Mouse (Mus musculus) myocyte (in vitro differentiated cells): ENCODE measurements around the gene Cdh15. TPM values are rescaled to one million over a fixed set of nuclear protein-coding genes. Genes with fewer than 3 reads are reported as not detected.

Source experiments
- H3K27me3 ChIP-seq: one replicate; pipeline ENCODE4 v1.6.1; 2011; ENCODE audit not compliant: control insufficient read depth, insufficient read depth, insufficient read length
- H3K36me3 ChIP-seq: one replicate; pipeline ENCODE4 v1.6.1; 2011; ENCODE audit not compliant: control insufficient read depth, insufficient read depth
- H3K4me2 ChIP-seq: one replicate; pipeline ENCODE4 v1.6.1; 2011; ENCODE audit warnings: low read depth, control low read depth
- H3K4me3 ChIP-seq: one replicate; pipeline ENCODE4 v1.5.1; 2011; ENCODE audit warnings: mild to moderate bottlenecking, control low read depth, moderate library complexity
- H3K79me2 ChIP-seq: one replicate; pipeline ENCODE4 v1.6.1; 2011; ENCODE audit not compliant: control insufficient read depth, insufficient read depth
- H3ac ChIP-seq: one replicate; pipeline ENCODE4 v1.6.1; 2011; ENCODE audit not compliant: control insufficient read depth, insufficient read length
- CEBPB ChIP-seq: IDR thresholded peaks from 2 replicates; pipeline ENCODE4 v1.6.1; 2011; ENCODE audit warnings: mild to moderate bottlenecking, moderate library complexity; ENCODE audit not compliant: poor library complexity, insufficient read depth, severe bottlenecking
- E2F4 ChIP-seq: IDR thresholded peaks from one replicate; pipeline ENCODE4 v1.6.1; 2011; ENCODE audit warnings: mild to moderate bottlenecking, control low read depth, moderate library complexity; ENCODE audit not compliant: insufficient read depth
- MAX ChIP-seq: IDR thresholded peaks from one replicate; pipeline ENCODE4 v1.6.1; 2011; ENCODE audit warnings: low read depth, mild to moderate bottlenecking, control low read depth
- MYOD1 ChIP-seq, 3 experiments: IDR thresholded peaks; one replicate each; pipeline ENCODE4 v1.6.1; 2011; ENCODE audit warnings: control low read depth in 2 of 3, low read depth in 2 of 3, mild to moderate bottlenecking in 2 of 3, moderate library complexity in 1 of 3; ENCODE audit not compliant: insufficient read length in 2 of 3, control insufficient read depth in 1 of 3
- MYOG ChIP-seq, 3 experiments: IDR thresholded peaks; one replicate each; pipeline ENCODE4 v1.6.1; 2011; ENCODE audit warnings: control low read depth in 2 of 3, low read depth in 2 of 3, mild to moderate bottlenecking in 2 of 3; ENCODE audit not compliant: insufficient read length in 2 of 3, control insufficient read depth in 1 of 3, insufficient read depth in 1 of 3
- POLR2A ChIP-seq: IDR thresholded peaks from one replicate; pipeline ENCODE4 v1.6.1; 2011; ENCODE audit warnings: low read depth, mild to moderate bottlenecking, control low read depth, moderate library complexity; ENCODE audit not compliant: insufficient read length
- POLR2AphosphoS2 ChIP-seq: IDR thresholded peaks from one replicate; pipeline ENCODE4 v1.6.1; 2011; ENCODE audit warnings: low read depth, control low read depth; ENCODE audit not compliant: insufficient read length
- REST ChIP-seq: IDR thresholded peaks from one replicate; pipeline ENCODE4 v1.6.1; 2011; ENCODE audit warnings: mild to moderate bottlenecking, control low read depth, moderate library complexity; ENCODE audit not compliant: insufficient read depth, insufficient read length
- SRF ChIP-seq: IDR thresholded peaks from one replicate; pipeline ENCODE4 v1.6.1; 2011; ENCODE audit warnings: low read depth; ENCODE audit not compliant: control insufficient read depth, insufficient read length
- TCF12 ChIP-seq: IDR thresholded peaks from one replicate; pipeline ENCODE4 v1.6.1; 2011; ENCODE audit warnings: mild to moderate bottlenecking, control low read depth; ENCODE audit not compliant: poor library complexity, insufficient read depth, severe bottlenecking
- TCF3 ChIP-seq: IDR thresholded peaks from one replicate; pipeline ENCODE4 v1.6.1; 2011; ENCODE audit warnings: low read depth, control low read depth; ENCODE audit not compliant: insufficient read length
- USF1 ChIP-seq: IDR thresholded peaks from one replicate; pipeline ENCODE4 v1.6.1; 2011; ENCODE audit warnings: low read depth, mild to moderate bottlenecking, control low read depth, moderate library complexity
- polyA plus RNA-seq: library from polyadenylated mRNA; unstranded; fragments of >200 nt; fragmentation: generic; extraction: Trizol; gene quantifications from one replicate; pipeline ENCODE4 v1.2.1, GENCODE M21; 2012; ENCODE audit warnings: missing spikeins

Gene Cdh15
- polyA plus RNA-seq, 1 experiment, result 401 TPM

- H3K4me3 ChIP-seq, result no peak overlapping the region
- H3ac ChIP-seq, result no peak overlapping the region
- H3K36me3 ChIP-seq, result peaks cover 62% of the 10 kb centered on the region
- H3K27me3 ChIP-seq, result no peaks in the 10 kb centered on the region
- H3K4me2 ChIP-seq, result no peak overlapping the region
- peaks cover 34% of the 10 kb centered on the region for H3K79me2 ChIP-seq
- no peak for TF ChIP-seq POLR2A
- TF ChIP-seq MAX, result no peak
- no peak for TF ChIP-seq E2F4
- no peak for TF ChIP-seq TCF3
- no peak for TF ChIP-seq MYOD1 (IDR thresholded peaks at IDR 0.05; ENCODE audit: control insufficient read depth in 1 of 3, insufficient read length in 2 of 3, low read depth in 2 of 3)
- TF ChIP-seq REST, result no peak
- no peak for TF ChIP-seq POLR2AphosphoS2
- no peak for TF ChIP-seq CEBPB
- no peak for TF ChIP-seq USF1
- no peak for TF ChIP-seq TCF12
- TF ChIP-seq SRF, result no peak
- TF ChIP-seq MYOG (IDR thresholded peaks at IDR 0.05; ENCODE audit: control insufficient read depth in 1 of 3, insufficient read depth in 1 of 3, insufficient read length in 2 of 3, low read depth in 2 of 3), result no peak
Observed at GRCm38 (mm10) chr8:122898018-122898417, 50.3 kb downstream of the Cdh15 start.

DNA sequence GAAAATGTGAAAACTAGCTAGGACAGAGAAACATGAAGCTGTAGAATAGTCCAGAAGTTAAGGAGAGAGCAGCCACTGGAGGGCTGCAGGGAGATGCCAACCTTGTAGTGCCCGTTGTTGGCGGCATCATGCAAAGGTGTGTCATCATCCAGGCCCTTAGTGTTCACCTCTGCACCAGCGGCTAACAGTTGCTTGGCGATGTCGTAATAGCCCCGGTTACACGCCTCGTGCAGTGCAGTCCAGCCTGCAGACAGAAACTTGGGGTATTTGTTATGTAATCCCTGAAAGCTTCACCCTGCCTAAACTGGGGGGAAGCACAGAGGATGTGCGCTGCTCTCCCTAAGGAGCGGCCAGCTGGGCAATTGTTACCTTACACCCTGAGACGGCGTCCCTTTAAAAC lies 50.7 kb downstream of the Cdh15 start:
- Histone ChIP-seq H3K79me2 (peaks cover 39% of the 10 kb centered on the region), H3K36me3 (peaks cover 58% of the 10 kb centered on the region), H3ac (no peak overlapping the region)

GRCm38 (mm10) chr8:122899085-122899484 lies 51.3 kb downstream of the Cdh15 start:
- no peak overlapping the region for H3ac ChIP-seq
- H3K4me2 ChIP-seq, result no peak overlapping the region
- no peak for TF ChIP-seq REST
- TF ChIP-seq POLR2AphosphoS2, result no peak
- no peak for TF ChIP-seq MAX
- no peak overlapping the region for H3K4me3 ChIP-seq
- peaks cover 52% of the 10 kb centered on the region for H3K36me3 ChIP-seq
- H3K79me2 ChIP-seq, result peaks cover 45% of the 10 kb centered on the region
- no peaks in the 10 kb centered on the region for H3K27me3 ChIP-seq

More for the DNA sequence above, 50.7 kb downstream of the Cdh15 start:
- H3K4me3 ChIP-seq, result no peak overlapping the region
- no peak for TF ChIP-seq E2F4
- no peak for TF ChIP-seq CEBPB
- no peak for TF ChIP-seq POLR2A
- no peak for TF ChIP-seq TCF3
- no peak for TF ChIP-seq MYOG (IDR thresholded peaks at IDR 0.05; ENCODE audit: control insufficient read depth in 1 of 3, insufficient read depth in 1 of 3, insufficient read length in 2 of 3, low read depth in 2 of 3)
- no peak for TF ChIP-seq USF1
- no peak for TF ChIP-seq REST
- TF ChIP-seq SRF, result no peak
- TF ChIP-seq MAX, result no peak
- no peak for TF ChIP-seq TCF12
- TF ChIP-seq POLR2AphosphoS2, result no peak
- TF ChIP-seq MYOD1 (IDR thresholded peaks at IDR 0.05; ENCODE audit: control insufficient read depth in 1 of 3, insufficient read length in 2 of 3, low read depth in 2 of 3), result no peak
- H3K27me3 ChIP-seq, result no peaks in the 10 kb centered on the region
- no peak overlapping the region for H3K4me2 ChIP-seq

DNA sequence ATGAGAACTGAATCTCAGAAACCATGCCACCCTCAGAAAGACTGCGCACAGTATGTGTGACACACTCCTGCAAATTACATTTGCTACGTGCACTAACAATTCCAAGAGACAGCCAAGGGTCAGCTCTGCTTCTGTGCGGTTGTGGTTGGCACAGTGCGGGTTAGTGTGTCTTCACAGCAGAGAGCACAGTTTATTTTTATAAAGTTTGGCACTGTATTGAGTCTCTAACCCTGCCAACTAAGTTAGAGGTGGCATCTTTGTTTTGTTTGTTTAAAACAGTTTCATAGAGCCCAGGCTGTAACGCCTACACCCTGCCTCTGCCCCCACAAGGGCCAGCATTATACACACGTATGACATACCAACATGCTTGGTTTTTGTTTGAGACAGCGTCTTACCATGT lies 53.7 kb downstream of the Cdh15 start:
- Histone ChIP-seq H3K27me3 (no peaks in the 10 kb centered on the region), H3K79me2 (peaks cover 56% of the 10 kb centered on the region), H3ac (no peak overlapping the region), H3K4me2 (no peak overlapping the region), H3K4me3 (no peak overlapping the region), H3K36me3 (peaks cover 29% of the 10 kb centered on the region)
- TF ChIP-seq POLR2A, result no peak
- TF ChIP-seq CEBPB, result no peak
- TF ChIP-seq E2F4, result no peak
- no peak for TF ChIP-seq USF1
- TF ChIP-seq REST, result no peak
- TF ChIP-seq POLR2AphosphoS2, result no peak
- TF ChIP-seq TCF12, result no peak
- no peak for TF ChIP-seq SRF
- TF ChIP-seq MAX, result no peak
- no peak for TF ChIP-seq TCF3
- TF ChIP-seq MYOD1 (IDR thresholded peaks at IDR 0.05; ENCODE audit: control insufficient read depth in 1 of 3, insufficient read length in 2 of 3, low read depth in 2 of 3), result no peak
- no peak for TF ChIP-seq MYOG (IDR thresholded peaks at IDR 0.05; ENCODE audit: control insufficient read depth in 1 of 3, insufficient read depth in 1 of 3, insufficient read length in 2 of 3, low read depth in 2 of 3)

GRCm38 (mm10) chr8:122901892-122902515 lies 54.2 kb downstream of the Cdh15 start:
- Histone ChIP-seq H3ac (no peak overlapping the region), H3K36me3 (peaks cover 24% of the 10 kb centered on the region), H3K4me2 (no peak overlapping the region), H3K79me2 (peaks cover 56% of the 10 kb centered on the region), H3K27me3 (no peaks in the 10 kb centered on the region), H3K4me3 (no peak overlapping the region)
- no peak for TF ChIP-seq USF1
- TF ChIP-seq SRF, result no peak
- peak in 2 of 3 experiments; percentile 27 to 74 for TF ChIP-seq MYOD1 (IDR thresholded peaks at IDR 0.05; ENCODE audit: control insufficient read depth in 1 of 3, insufficient read length in 2 of 3, low read depth in 2 of 3)
- no peak for TF ChIP-seq TCF12
- no peak for TF ChIP-seq TCF3
- TF ChIP-seq MYOG (IDR thresholded peaks at IDR 0.05; ENCODE audit: control insufficient read depth in 1 of 3, insufficient read depth in 1 of 3, insufficient read length in 2 of 3, low read depth in 2 of 3), result peak in 2 of 3 experiments; percentile 25 to 77
- no peak for TF ChIP-seq E2F4
- no peak for TF ChIP-seq CEBPB
- no peak for TF ChIP-seq REST
- TF ChIP-seq POLR2A, result no peak
- peak; percentile 7 for TF ChIP-seq POLR2AphosphoS2
- TF ChIP-seq MAX, result no peak
